Mouse (Mus musculus) gastrocnemius, adult 2 months (tissue): ENCODE data around the gene Dvl1. TPM values are rescaled to one million over a fixed set of nuclear protein-coding genes. Genes with fewer than 3 reads are reported as not detected.

ENCODE experiments used
- DNase-seq: peaks from one replicate; pipeline ENCODE4 v3.0.0; 2022
- H3K27ac ChIP-seq: fragments of 200-600 bp; 2 replicates; pipeline ENCODE4 v1.8.1; 2022; ENCODE audit warnings: mild to moderate bottlenecking
- H3K4me3 ChIP-seq: fragments of 200-600 bp; 2 replicates; pipeline ENCODE4 v1.8.1; 2022; ENCODE audit warnings: mild to moderate bottlenecking, moderate library complexity
- CTCF ChIP-seq: fragments of 200-600 bp; IDR thresholded peaks from 2 replicates; pipeline ENCODE4 v1.8.1; 2022; ENCODE audit warnings: antibody characterized with exemption, mild to moderate bottlenecking, moderate library complexity
- intact Hi-C: fragments of 180-260 bp; cut with DNase I; formaldehyde crosslinking; loops from one replicate; pipeline ENCODE4 v1.15.1; 2025
- total RNA-seq, 2 experiments: library from RNA; stranded (reverse); gene quantifications; 2 replicates each; pipeline ENCODE4 v1.2.3; 2021

The Dvl1 gene
- total RNA-seq, 2 experiments from 2014 or later, result 116 to 122 TPM

DNA sequence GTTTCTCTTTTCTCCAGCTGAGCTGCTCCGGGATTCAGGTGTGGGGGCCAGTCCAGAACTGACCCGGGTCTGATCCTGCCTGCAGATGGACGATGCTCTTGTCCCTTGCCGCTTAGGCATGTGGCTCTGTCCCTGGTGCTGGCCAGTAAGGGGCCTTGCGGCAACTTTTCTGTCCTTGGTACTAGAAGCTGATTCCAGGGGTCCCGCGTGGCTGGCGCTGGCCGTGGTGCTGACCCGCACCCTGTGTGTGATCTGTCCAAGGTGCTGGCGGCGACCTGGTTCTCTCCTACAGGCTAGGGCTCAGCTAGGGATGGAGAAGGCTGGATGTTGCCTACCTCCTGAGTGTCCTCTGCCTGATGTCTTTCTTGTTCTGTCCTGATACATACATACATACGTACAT lies 12.1 kb downstream of the Dvl1 start:
- no peak for TF ChIP-seq CTCF
- DNase-seq, result peak; percentile 24
- no peak overlapping the region for H3K4me3 ChIP-seq
- no peak overlapping the region for H3K27ac ChIP-seq
- intact Hi-C loops, result no loop called here

GRCm38 (mm10) chr4:155861787-155862186 lies 14.6 kb downstream of the Dvl1 start:
- Histone ChIP-seq H3K4me3 (no peak overlapping the region), H3K27ac (no peak overlapping the region)
- intact Hi-C loops, result no loop called here
- peak; percentile 17 for DNase-seq
- TF ChIP-seq CTCF, result no peak

GRCm38 (mm10) chr4:155863001-155863400 lies 15.8 kb downstream of the Dvl1 start, which contains the start of gene Tas1r3:
Tas1r3 (minus strand) TSS chr4:155863362.
- intact Hi-C loops, result no loop called here
- Histone ChIP-seq H3K27ac (no peak within 1 kb of the TSS), H3K4me3 (no peak within 1 kb of the TSS)
- no peak for TF ChIP-seq CTCF
- DNase-seq, result peak; percentile 20

GRCm38 (mm10) chr4:155868614-155869298 lies 21.6 kb downstream of the Dvl1 start:
- peak overlapping the region; percentile 95 for H3K4me3 ChIP-seq
- peak; percentile 52 for DNase-seq
- no peak for TF ChIP-seq CTCF
- H3K27ac ChIP-seq, result peak overlapping the region; percentile 88
- intact Hi-C loops, result no loop called here

DNA sequence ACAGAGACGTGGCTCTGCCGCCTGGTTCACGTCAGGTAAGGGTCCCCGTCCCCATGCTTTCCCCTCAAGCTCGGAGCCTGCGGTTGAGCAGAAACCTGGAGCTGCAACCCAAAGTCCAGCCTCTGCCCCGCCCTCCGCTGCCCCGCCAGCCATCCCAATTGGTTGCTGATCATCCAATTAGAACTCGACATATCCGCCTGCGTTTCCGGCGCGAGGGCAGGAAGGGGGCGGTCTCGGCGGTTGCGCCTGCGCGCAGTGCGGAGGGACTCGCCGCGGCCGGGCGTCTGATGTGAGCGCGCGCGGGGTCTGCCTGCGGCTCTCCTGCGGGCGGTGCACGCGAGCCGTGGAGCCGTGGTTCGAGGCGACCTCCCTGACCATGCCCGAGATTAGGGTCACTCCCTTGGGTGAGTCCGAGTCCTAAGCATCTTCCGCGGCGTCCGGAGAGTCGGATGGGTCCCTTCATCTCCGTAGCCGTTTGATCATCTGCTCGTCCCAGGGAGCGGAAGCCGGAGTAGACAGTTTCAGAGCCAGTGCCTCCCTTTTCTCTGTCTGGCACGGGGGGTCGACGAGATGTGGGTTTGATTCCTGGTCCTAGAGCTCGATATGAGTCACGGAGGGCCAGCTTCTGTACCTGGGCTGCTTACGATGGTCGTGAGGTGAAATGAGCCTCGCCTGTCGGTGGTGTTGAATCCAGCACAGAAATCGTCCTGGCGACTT lies 22.3 kb downstream of the Dvl1 start, which contains the start of the genes Cptp and Ints11:
Gene Cptp, minus strand, starts transcription at position 124 of the 717 bp plus-strand sequence.
Gene Ints11, plus strand, starts transcription at position 230 of the 717 bp plus-strand sequence.
- Histone ChIP-seq H3K27ac (peak within 1 kb of the TSS; percentile 88), H3K4me3 (peak within 1 kb of the TSS; percentile 95)
- DNase-seq, result peak; percentile 98
- intact Hi-C loops, result loop anchor here (2.0 to 10.0 kb wide), 2 partner anchors 23 to 235 kb away; partner anchors contain the start of gene 9430015G10Rik
- peak; percentile 49 for TF ChIP-seq CTCF

GRCm38 (mm10) chr4:155871404-155871803 lies 24.2 kb downstream of the Dvl1 start:
- no peak for DNase-seq
- no peak overlapping the region for H3K4me3 ChIP-seq
- intact Hi-C loops, result loop anchor here (2.0 to 10.0 kb wide), 2 partner anchors 21 to 233 kb away; partner anchors contain the start of gene 9430015G10Rik
- no peak overlapping the region for H3K27ac ChIP-seq
- TF ChIP-seq CTCF, result no peak

- DNase-seq, result no peak
- 0 out of 2 replicates have a peak overlapping the region, but pooled peaks have one; percentile 32 for H3K4me3 ChIP-seq
- intact Hi-C loops, result no loop called here
- no peak for TF ChIP-seq CTCF
- peak overlapping the region; percentile 75 for H3K27ac ChIP-seq
Measured at GRCm38 (mm10) chr4:155883587-155883986, 36.4 kb downstream of the Dvl1 start.

GRCm38 (mm10) chr4:155886330-155886729 lies 39.1 kb downstream of the Dvl1 start:
- H3K27ac ChIP-seq, result no peak overlapping the region
- intact Hi-C loops, result no loop called here
- TF ChIP-seq CTCF, result no peak
- DNase-seq, result no peak
- no peak overlapping the region for H3K4me3 ChIP-seq

DNA sequence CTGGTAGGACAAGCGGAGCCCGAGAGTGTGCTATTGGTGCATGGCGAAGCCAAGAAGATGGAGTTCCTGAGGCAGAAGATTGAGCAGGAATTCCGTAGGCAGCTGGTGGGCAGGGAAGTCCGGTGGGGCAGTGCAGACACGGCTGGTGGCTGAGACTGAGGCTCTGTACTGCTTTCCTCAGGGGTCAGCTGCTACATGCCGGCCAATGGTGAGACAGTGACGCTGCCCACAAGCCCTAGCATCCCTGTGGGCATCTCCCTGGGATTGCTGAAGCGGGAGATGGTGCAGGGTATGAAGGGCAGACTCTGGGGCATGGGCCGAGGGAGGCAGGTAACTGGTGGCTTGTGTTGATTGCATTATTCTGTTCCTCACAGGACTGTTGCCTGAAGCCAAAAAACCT lies 40.5 kb downstream of the Dvl1 start:
- intact Hi-C loops, result no loop called here
- H3K4me3 ChIP-seq, result no peak overlapping the region
- no peak for DNase-seq
- no peak for TF ChIP-seq CTCF
- no peak overlapping the region for H3K27ac ChIP-seq

GRCm38 (mm10) chr4:155888181-155888580 lies 41.0 kb downstream of the Dvl1 start:
- Histone ChIP-seq H3K4me3 (no peak overlapping the region), H3K27ac (no peak overlapping the region)
- DNase-seq, result peak; percentile 14
- intact Hi-C loops, result no loop called here
- TF ChIP-seq CTCF, result no peak

DNA sequence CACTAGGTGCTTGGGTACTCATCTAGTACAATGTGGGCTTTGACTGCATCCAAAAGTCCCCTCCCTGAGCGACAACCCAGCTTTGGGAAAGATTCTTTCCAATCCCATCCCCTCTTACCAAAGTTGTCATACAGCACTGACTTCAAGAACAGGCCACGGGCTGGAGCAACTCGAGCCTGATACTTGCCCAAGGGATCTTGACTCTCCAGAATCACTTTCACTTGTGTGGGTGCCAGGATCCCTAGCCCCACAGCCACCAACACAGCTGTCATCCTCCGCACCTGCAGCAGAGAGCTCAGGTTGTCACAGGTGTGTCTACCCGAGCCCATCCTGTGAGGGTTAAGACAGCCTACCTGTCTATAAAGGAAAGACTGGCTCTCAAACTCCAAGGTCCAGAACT lies 42.1 kb downstream of the Dvl1 start:
- H3K4me3 ChIP-seq, result no peak overlapping the region
- DNase-seq, result peak; percentile 17
- intact Hi-C loops, result no loop called here
- H3K27ac ChIP-seq, result no peak overlapping the region
- no peak for TF ChIP-seq CTCF

DNA sequence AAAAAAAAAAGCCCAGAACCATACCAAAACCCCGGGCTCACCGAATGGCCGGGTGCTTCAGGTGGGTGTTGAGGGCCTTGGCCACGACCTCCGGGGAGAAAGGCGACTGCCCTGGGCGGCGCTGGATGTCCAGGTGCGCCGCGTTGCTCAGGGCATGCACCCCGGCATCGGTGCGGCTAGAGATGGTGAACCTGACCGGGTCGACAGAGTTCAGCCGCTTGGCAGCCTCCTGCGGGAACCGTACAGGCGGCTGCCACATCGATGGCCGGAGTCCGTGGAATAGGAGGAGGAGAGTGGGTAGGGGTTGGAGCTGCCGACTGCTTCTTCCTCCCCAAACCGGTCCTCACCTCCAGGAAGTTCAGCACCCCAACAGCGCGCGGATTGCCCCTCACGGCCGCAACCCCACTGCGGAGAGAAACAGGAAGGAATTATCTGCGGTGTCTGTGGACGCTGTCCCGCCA lies 43.8 kb downstream of the Dvl1 start:
- DNase-seq, result no peak
- Histone ChIP-seq H3K4me3 (peak overlapping the region; percentile 81), H3K27ac (peak overlapping the region; percentile 96)
- intact Hi-C loops, result loop anchor here (5.0 kb wide), 1 partner anchor 51 kb away; the partner anchor contains the start of gene Ube2j2
- TF ChIP-seq CTCF, result no peak

DNA sequence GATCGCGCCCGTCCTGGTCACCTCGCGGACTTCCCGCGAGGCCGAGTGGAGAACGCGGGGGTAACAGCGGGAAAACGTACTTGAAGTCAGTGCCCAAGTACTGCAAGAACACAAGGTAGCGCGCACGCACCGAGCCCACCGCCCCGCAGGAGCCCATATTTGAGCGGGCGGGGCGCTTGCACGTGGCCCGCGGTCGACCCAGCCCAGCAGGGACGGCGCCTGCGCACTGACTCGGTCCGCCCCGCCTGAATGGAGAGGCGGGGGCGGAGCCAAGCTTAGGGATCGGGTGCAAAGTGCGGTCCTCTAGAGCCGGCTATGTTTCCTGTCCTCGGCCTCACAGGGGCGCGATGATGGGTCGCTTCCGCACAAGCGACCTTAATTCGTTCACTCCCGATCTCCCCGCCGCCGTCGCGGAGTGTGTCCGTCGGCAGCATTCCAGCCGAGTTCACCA lies 44.4 kb downstream of the Dvl1 start, which contains the start of the genes Pusl1 and Acap3:
Gene Pusl1, minus strand, starts transcription at position 231 of the 451 bp plus-strand sequence.
Gene Acap3, plus strand, starts transcription at position 272 of the 451 bp plus-strand sequence.
- TF ChIP-seq CTCF, result no peak
- DNase-seq, result peak; percentile 99
- H3K27ac ChIP-seq, result peak within 1 kb of the TSS; percentile 96
- H3K4me3 ChIP-seq, result peak within 1 kb of the TSS; percentile 81
- intact Hi-C loops, result loop anchor here (2.0 to 5.0 kb wide), 3 partner anchors 21 to 51 kb away; partner anchors contain the start of genes Dvl1 and Ube2j2
